8 mouse cellular contexts compared by ENCODE assay signal in genomic region chr15:80081801-80082546, GRCm38 (mm10). TPM values are rescaled to one million over a fixed set of nuclear protein-coding genes. Genes with fewer than 3 reads are reported as not detected.
A peak's percentile ranks its signal among the peaks of the same experiment; 100 is the strongest.
DNase-seq lines count a peak whose midpoint lies in the region; ATAC-seq lines count a peak whose summit lies in the region.

No protein-coding gene starts in this region.

- peak overlapping the region; percentile 97 for H3K9ac ChIP-seq in heart, embryonic 16.5 days (ENCODE audit: low read length)
- peak overlapping the region; percentile 92 for H3K9ac ChIP-seq in midbrain, embryonic 13.5 days (replicated peaks)

- ATAC-seq in heart, embryonic 16.5 days (replicated peaks; ENCODE audit: extremely low read depth, insufficient read depth, low FRiP score): no peak
- ATAC-seq in midbrain, embryonic 13.5 days: no peak

- no peaks in the 10 kb centered on the region for H3K9me3 ChIP-seq in heart, embryonic 16.5 days (replicated peaks; ENCODE audit: control insufficient read depth, low read length)
- no peaks in the 10 kb centered on the region for H3K9me3 ChIP-seq in hindbrain, embryonic 10.5 days
- no peaks in the 10 kb centered on the region for H3K9me3 ChIP-seq in midbrain, embryonic 13.5 days

- no peaks in the 10 kb centered on the region for H3K27me3 ChIP-seq in heart, embryonic 16.5 days (ENCODE audit: control insufficient read depth, insufficient read depth, low read length)
- H3K27me3 ChIP-seq in hindbrain, embryonic 10.5 days (ENCODE audit: insufficient read depth, poor library complexity, severe bottlenecking): no peaks in the 10 kb centered on the region
- H3K27me3 ChIP-seq in midbrain, embryonic 13.5 days: no peaks in the 10 kb centered on the region

- peaks cover 49% of the 10 kb centered on the region for H3K36me3 ChIP-seq in heart, embryonic 16.5 days (ENCODE audit: control insufficient read depth, insufficient read depth)
- peaks cover 55% of the 10 kb centered on the region for H3K36me3 ChIP-seq in hindbrain, embryonic 10.5 days
- H3K36me3 ChIP-seq in midbrain, embryonic 13.5 days: peaks cover 50% of the 10 kb centered on the region

- intact Hi-C loops in heart, postnatal 14 days (cut with DNase I): loop anchor here (5.0 kb wide), 1 partner anchor 250 kb away; the partner anchor contains the start of genes Cbx6 and Npcd

- H3K27ac ChIP-seq in heart, embryonic 16.5 days (ENCODE audit: low read length): peak overlapping the region; percentile 93
- H3K27ac ChIP-seq in hindbrain, embryonic 10.5 days: peak overlapping the region; percentile 90
- 0 out of 2 replicates have a peak overlapping the region, but pooled peaks have one; percentile 87 for H3K27ac ChIP-seq in midbrain, embryonic 13.5 days

- 7% methylated on average over 11 of the region's 11 CpGs for WGBS in heart, embryonic 16.5 days
- 8% methylated on average over 11 of the region's 11 CpGs for WGBS in hindbrain, embryonic 10.5 days
- 9% methylated on average over 11 of the region's 11 CpGs for WGBS in midbrain, embryonic 13.5 days

- H3K4me1 ChIP-seq in heart, embryonic 16.5 days (ENCODE audit: control insufficient read depth, insufficient read depth, low read length): peaks cover 39% of the 10 kb centered on the region
- H3K4me1 ChIP-seq in hindbrain, embryonic 10.5 days (replicated peaks): peaks cover 38% of the 10 kb centered on the region
- H3K4me1 ChIP-seq in midbrain, embryonic 13.5 days (replicated peaks): peaks cover 29% of the 10 kb centered on the region

- peak overlapping the region; percentile 67 for H3K4me2 ChIP-seq in heart, embryonic 16.5 days (ENCODE audit: low read depth, low read length)
- peak overlapping the region; percentile 73 for H3K4me2 ChIP-seq in midbrain, embryonic 13.5 days (replicated peaks)

- H3K4me3 ChIP-seq in heart, embryonic 16.5 days (ENCODE audit: low read length): peak overlapping the region; percentile 94
- H3K4me3 ChIP-seq in hindbrain, embryonic 10.5 days: peak overlapping the region; percentile 73
- peak overlapping the region; percentile 80 for H3K4me3 ChIP-seq in midbrain, embryonic 13.5 days (replicated peaks)

- DNase-seq in heart, postnatal 14 days: no peak
- DNase-seq in adipocyte (ENCODE audit: low spot score): peak; percentile 61
- no peak for DNase-seq in hindbrain, embryonic 10.5 days (ENCODE audit: low spot score)
- no peak for DNase-seq in left cerebral cortex, adult 8-10 months (ENCODE audit: low spot score in 2 of 2)
- no peak for DNase-seq in gastrocnemius, adult 18-20 months (ENCODE audit: low spot score)
- no peak for DNase-seq in retina, postnatal 1 day

RNA-seq across cellular contexts. Expression of gene Syngr1, which starts 9.2 kb away (rescaled TPM):
- polyA plus RNA-seq in heart, embryonic 16.5 days (2015; fragmentation: Nextera tagmentation; extraction: Ambion mirVana): 55.4 and 61.2 TPM in 2 replicates
- total RNA-seq in heart, postnatal 14 days (2021): 10 to 100 TPM; 77.8 to 79.6 TPM
- 7.6 and 7.7 TPM in 2 replicates for polyA plus RNA-seq in hindbrain, embryonic 10.5 days (2016; fragmentation: Nextera tagmentation; extraction: Ambion mirVana)
- 20.6 and 26.2 TPM in 2 replicates for polyA plus RNA-seq in midbrain, embryonic 13.5 days (2015; fragmentation: Nextera tagmentation; extraction: Ambion mirVana)
- 100 to 1,000 TPM; 430 to 460 (median 440) TPM for total RNA-seq in left cerebral cortex, adult 8-10 months (2022)
- total RNA-seq in gastrocnemius, adult 18-20 months (2021): 10 to 100 TPM; 54.8 to 60.6 TPM

RNA-seq across cellular contexts. Expression of gene Rpl3, which starts 9.7 kb away (rescaled TPM):
- polyA plus RNA-seq in heart, embryonic 16.5 days (2015; fragmentation: Nextera tagmentation; extraction: Ambion mirVana): 606 and 610 TPM in 2 replicates
- 100 to 1,000 TPM; 278 to 293 TPM for total RNA-seq in heart, postnatal 14 days (2021)
- 806 and 957 TPM in 2 replicates for polyA plus RNA-seq in hindbrain, embryonic 10.5 days (2016; fragmentation: Nextera tagmentation; extraction: Ambion mirVana)
- 608 and 612 TPM in 2 replicates for polyA plus RNA-seq in midbrain, embryonic 13.5 days (2015; fragmentation: Nextera tagmentation; extraction: Ambion mirVana)
- total RNA-seq in left cerebral cortex, adult 8-10 months (2022): 100 to 1,000 TPM; 506 to 560 (median 527) TPM
- total RNA-seq in gastrocnemius, adult 18-20 months (2021): 10 to 100 TPM; 37.2 to 48.3 TPM

RNA-seq across cellular contexts. Expression of gene Tab1, which starts 51.0 kb away (rescaled TPM):
- 29.9 and 33.4 TPM in 2 replicates for polyA plus RNA-seq in heart, embryonic 16.5 days (2015; fragmentation: Nextera tagmentation; extraction: Ambion mirVana)
- 10 to 100 TPM; 27.8 to 32.4 TPM for total RNA-seq in heart, postnatal 14 days (2021)
- 41.3 and 42.8 TPM in 2 replicates for polyA plus RNA-seq in hindbrain, embryonic 10.5 days (2016; fragmentation: Nextera tagmentation; extraction: Ambion mirVana)
- 41.1 and 43.0 TPM in 2 replicates for polyA plus RNA-seq in midbrain, embryonic 13.5 days (2015; fragmentation: Nextera tagmentation; extraction: Ambion mirVana)
- 10 to 100 TPM; 24.4 to 30.0 (median 26.9) TPM for total RNA-seq in left cerebral cortex, adult 8-10 months (2022)
- 10 to 100 TPM; 11.0 to 12.5 TPM for total RNA-seq in gastrocnemius, adult 18-20 months (2021)

Comparison
In these comparisons a context has a peak if more than half of its experiments do, and no peak if none do; other contexts are left out.
1. RNA of gene Syngr1, which starts 9.2 kb away (total RNA-seq): 430 to 460 TPM in left cerebral cortex, adult 8-10 months; 77.8 to 79.6 TPM in heart, postnatal 14 days and 54.8 to 60.6 TPM in gastrocnemius, adult 18-20 months; every median in the first group is over 4 times any median in the second.
2. RNA of gene Rpl3, which starts 9.7 kb away (total RNA-seq): 506 to 560 TPM in left cerebral cortex, adult 8-10 months and 278 to 293 TPM in heart, postnatal 14 days; 37.2 to 48.3 TPM in gastrocnemius, adult 18-20 months; every median in the first group is over 4 times any median in the second.
3. Peak in every context shown above with its lines, with median percentiles within 50 percentile points of each other: H3K27ac ChIP-seq and H3K4me3 ChIP-seq.